Mouse (Mus musculus) heart, postnatal 25 days (tissue): ENCODE data around the gene Olfr550. TPM values are rescaled to one million over a fixed set of nuclear protein-coding genes. Genes with fewer than 3 reads are reported as not detected.

Experiments
- total RNA-seq, 2 experiments: library from RNA; stranded (reverse); gene quantifications; 2 replicates each; pipeline ENCODE4 v1.2.3; 2021

Olfr550 gene
- total RNA-seq, 2 experiments from 2014 or later, result 0.10 to 0.17 TPM

Other genes starting within 250 kb of the Olfr550 start
- gene Rrm1, start 129.7 kb upstream of the Olfr550 start, total RNA-seq, result 10 to 100 TPM in 1 of 2 experiments, 1 to 10 TPM in 1; 8.4 to 11.5 TPM
- not detected for gene Olfr543, start 89.8 kb upstream of the Olfr550 start, total RNA-seq
- gene Olfr544, start 83.1 kb upstream of the Olfr550 start, total RNA-seq, result not detected
- not detected for gene Olfr545, start 71.9 kb upstream of the Olfr550 start, total RNA-seq
- gene Olfr547, start 36.7 kb upstream of the Olfr550 start, total RNA-seq, result not detected
- not detected for gene Olfr548-ps1, start 30.5 kb upstream of the Olfr550 start, total RNA-seq
- gene Olfr549, start 21.6 kb upstream of the Olfr550 start, total RNA-seq, result not detected
- gene Trim21, start 6.0 kb upstream of the Olfr550 start, total RNA-seq, result 1 to 10 TPM; 5.4 to 5.5 TPM
- gene Olfr551, start 20.4 kb downstream of the Olfr550 start, total RNA-seq, result not detected
- gene Olfr552, start 26.3 kb downstream of the Olfr550 start, total RNA-seq, result under 1 TPM; 0.08 to 0.36 TPM
- gene Olfr553, start 46.8 kb downstream of the Olfr550 start, total RNA-seq, result not detected
- not detected for gene Olfr554, start 67.0 kb downstream of the Olfr550 start, total RNA-seq
- gene Olfr555, start 87.4 kb downstream of the Olfr550 start, total RNA-seq, result not detected
- gene Olfr556, start 93.5 kb downstream of the Olfr550 start, total RNA-seq, result not detected
- gene Trim68, start 115.9 kb downstream of the Olfr550 start, total RNA-seq, result 1 to 10 TPM; 6.5 to 8.2 TPM
- not detected for gene Olfr557, start 124.5 kb downstream of the Olfr550 start, total RNA-seq
- 1 to 10 TPM; 2.4 to 4.4 TPM for gene Olfr558, start 130.8 kb downstream of the Olfr550 start, total RNA-seq
- gene Olfr33, start 147.6 kb downstream of the Olfr550 start, total RNA-seq, result not detected
- gene Olfr559, start 156.0 kb downstream of the Olfr550 start, total RNA-seq, result not detected
- not detected for gene Olfr560, start 187.9 kb downstream of the Olfr550 start, total RNA-seq
- gene Olfr78, start 188.0 kb downstream of the Olfr550 start, total RNA-seq, result 1 to 10 TPM in 1 of 2 experiments, under 1 TPM in 1; 0.81 to 1.2 TPM
- gene Olfr561, start 199.8 kb downstream of the Olfr550 start, total RNA-seq, result not detected
- not detected for gene Olfr564, start 232.0 kb downstream of the Olfr550 start, total RNA-seq